Mouse (Mus musculus) C2C12 (cell line): ENCODE data around the gene Ppp1r12b.

Source experiments
- CEBPB ChIP-seq: IDR thresholded peaks from one replicate; pipeline ENCODE4 v1.6.1; 2011; ENCODE audit warnings: low read depth, mild to moderate bottlenecking, control low read depth, moderate library complexity
- CTCF ChIP-seq: IDR thresholded peaks from one replicate; pipeline ENCODE4 v1.5.1; 2011; ENCODE audit not compliant: control insufficient read depth, insufficient read depth, insufficient read length
- FOSL1 ChIP-seq: IDR thresholded peaks from one replicate; pipeline ENCODE4 v1.8.0; 2011; ENCODE audit warnings: mild to moderate bottlenecking, low read length; ENCODE audit not compliant: poor library complexity, insufficient read depth, severe bottlenecking
- MAX ChIP-seq: IDR thresholded peaks from one replicate; pipeline ENCODE4 v1.6.1; 2011; ENCODE audit warnings: mild to moderate bottlenecking, control low read depth
- MYOD1 ChIP-seq: IDR thresholded peaks from one replicate; pipeline ENCODE4 v1.6.1; 2011; ENCODE audit warnings: low read depth; ENCODE audit not compliant: control insufficient read depth, insufficient read length
- MYOG ChIP-seq: IDR thresholded peaks from one replicate; pipeline ENCODE4 v1.6.1; 2011; ENCODE audit not compliant: control insufficient read depth, insufficient read length; ENCODE audit errors: extremely low read depth
- USF1 ChIP-seq: IDR thresholded peaks from one replicate; pipeline ENCODE4 v1.6.1; 2011; ENCODE audit warnings: low read depth, mild to moderate bottlenecking, control low read depth, moderate library complexity

DNA sequence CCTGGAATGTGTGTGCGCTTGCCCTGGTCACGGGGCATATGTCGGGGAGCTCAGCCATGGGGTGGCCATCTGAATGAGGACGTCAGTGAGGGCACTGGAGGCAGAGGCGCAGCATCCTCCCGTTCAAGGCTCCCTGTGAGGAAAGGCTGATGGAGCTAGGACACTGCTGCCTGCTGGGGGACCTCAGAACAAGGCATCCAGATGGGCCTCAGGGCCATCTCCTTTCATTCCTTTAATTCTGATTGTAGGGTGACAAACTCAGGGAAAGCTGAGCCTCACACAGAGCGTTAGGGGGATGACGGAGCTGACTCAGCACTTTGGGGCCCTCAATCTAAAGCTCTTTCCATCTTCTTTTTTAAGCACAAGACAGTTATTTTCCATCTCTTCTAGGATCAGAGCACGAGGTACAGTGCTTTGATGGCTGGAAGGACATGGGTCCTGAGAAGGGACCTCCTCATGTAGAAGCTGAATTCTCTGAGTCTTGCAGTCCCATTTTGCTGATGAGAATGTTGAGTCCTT is 242.9 kb downstream of the Ppp1r12b start:
- TF ChIP-seq CTCF (no peak), MAX (no peak), FOSL1 (no peak), CEBPB (no peak), USF1 (no peak), MYOD1 (no peak), MYOG (no peak)
